Mouse (Mus musculus): ENCODE results near the gene Gdpd5.
A peak's percentile ranks its signal among the peaks of the same experiment; 100 is the strongest.

Gene Gdpd5

DNA sequence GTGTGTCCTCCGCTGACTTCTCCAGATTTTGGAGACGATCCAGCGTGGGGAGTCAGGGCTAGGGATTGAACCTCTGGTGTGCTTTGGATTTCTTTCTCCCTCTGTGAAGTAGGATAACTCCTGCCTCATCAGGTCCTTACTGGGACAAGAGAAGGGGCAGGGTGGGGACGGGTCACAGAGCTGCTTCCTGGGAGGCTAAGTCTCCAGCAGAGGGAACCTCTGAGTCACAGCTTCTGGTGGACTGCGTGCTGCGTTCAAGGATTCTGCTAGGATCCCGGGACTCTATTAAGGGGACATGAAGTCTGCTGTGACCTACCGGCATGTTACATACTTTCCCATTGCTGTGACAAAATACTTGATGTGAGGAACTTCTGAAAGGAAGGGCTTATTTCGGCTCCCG lies 57.7 kb downstream of the Gdpd5 start:
- DNase-seq (ENCODE audit: inconsistent age in 2 of 2, low spot score in 1 of 2) = no peak

DNA sequence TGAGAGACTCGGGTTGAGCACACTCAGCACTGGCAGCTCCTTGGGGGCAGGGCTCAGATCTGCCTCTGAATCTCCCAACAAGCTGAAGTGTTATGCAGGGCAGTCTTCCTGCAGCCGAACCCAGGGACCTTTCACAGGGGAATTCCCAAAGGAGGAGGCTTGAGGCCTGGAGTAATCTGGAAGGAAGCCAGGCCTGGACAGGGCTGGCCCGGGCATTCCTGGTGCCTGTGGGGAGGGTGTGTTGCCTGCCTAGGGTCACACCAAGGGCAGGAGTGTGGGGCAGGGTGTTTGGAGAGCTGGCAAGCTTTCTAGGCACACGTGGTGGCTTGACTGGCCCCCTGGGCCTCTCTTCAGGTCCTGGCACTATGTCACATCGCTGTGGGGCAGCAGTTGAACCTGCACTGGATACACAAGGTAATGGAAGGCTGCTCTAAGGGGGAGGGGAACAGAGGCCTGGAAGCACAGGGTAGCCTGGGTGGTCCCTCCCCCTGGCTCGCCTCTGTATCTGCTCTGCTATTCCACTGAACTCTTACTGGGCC lies 60.4 kb downstream of the Gdpd5 start:
- peak; percentile 57 to 80 for DNase-seq (ENCODE audit: inconsistent age in 2 of 2, low spot score in 1 of 2)

DNA sequence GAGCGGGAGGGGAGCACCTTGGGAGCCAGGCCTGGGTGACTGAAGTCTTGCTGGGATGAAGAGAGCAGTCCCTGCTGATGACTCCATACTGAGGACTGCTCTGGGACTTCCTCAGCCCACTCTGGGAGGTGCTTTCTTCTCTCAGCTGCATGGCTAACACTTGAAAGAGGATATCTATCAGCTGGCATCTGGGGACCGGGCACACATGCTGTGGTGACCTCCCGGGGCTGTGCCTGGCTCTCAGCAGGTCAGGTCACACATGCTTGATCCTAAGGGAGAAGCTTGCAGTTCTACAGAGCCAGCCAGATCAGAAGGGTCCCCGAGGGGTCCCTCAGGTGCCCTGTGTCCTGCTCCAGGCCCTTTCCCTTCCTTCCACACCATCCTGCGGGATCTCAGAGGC lies 62.0 kb downstream of the Gdpd5 start:
- no peak for DNase-seq (ENCODE audit: inconsistent age in 2 of 2, low spot score in 1 of 2)

DNA sequence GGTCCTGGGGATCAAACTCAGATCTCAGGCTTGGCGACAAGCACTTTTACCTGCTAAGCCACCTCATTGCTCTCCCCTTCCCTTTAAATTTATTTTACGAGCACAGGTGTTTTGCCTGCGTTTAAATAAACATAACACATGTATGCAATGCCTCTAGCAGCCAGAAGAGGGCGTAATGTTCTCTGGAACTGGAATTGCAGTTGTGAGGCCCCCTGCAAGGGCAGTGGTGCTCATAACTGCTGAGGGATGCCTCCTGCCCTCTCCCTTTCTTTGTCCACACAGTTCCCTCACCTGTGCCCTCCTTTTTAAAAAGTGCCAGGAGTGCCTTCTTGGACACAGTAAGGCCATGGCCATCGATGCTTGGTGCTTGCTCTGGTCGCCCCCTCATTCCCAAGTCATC lies 62.8 kb downstream of the Gdpd5 start:
- DNase-seq (ENCODE audit: inconsistent age in 2 of 2, low spot score in 1 of 2) = no peak

DNA sequence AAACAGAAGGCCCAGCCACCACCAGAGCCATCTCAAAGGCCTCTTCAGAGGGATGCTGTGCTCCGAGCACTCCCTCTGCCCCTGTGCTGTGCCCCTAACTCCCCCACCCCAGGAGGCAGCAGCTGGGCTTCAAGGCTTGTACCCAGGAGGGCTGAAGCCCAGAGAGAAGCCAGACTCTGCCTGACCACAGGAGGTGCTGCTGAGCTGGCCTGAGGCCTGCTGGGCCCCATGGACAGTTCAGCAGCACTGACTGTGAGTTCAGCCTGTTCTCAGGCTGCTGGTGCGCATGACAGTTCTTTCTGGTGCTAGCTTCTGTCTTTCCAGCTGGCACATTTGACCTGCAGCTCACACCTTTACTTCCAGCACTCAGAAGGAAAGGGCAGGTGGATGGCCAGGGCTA lies 64.6 kb downstream of the Gdpd5 start:
- DNase-seq (ENCODE audit: inconsistent age in 2 of 2, low spot score in 1 of 2) = no peak

DNA sequence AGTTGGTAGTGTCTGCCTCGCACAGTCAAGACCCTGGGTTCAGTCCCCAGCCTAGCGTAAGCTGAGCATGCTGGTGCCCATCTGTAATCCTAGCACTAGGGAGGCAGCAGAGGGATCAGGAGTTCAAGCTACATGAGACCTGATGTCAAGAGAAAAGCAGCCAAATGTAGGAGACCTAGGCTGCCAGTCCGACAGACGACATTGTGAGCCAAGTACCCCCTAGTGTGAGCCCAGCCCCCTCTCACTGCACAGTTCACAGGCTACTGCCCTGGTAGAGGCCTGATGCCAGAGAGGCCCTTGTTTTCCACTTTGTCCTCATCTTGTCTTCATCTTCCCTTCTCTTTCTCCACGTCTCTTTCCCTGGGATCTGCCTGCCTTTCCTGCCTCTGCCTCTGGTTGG lies 66.1 kb downstream of the Gdpd5 start:
- no peak for DNase-seq (ENCODE audit: inconsistent age in 2 of 2, low spot score in 1 of 2)

DNA sequence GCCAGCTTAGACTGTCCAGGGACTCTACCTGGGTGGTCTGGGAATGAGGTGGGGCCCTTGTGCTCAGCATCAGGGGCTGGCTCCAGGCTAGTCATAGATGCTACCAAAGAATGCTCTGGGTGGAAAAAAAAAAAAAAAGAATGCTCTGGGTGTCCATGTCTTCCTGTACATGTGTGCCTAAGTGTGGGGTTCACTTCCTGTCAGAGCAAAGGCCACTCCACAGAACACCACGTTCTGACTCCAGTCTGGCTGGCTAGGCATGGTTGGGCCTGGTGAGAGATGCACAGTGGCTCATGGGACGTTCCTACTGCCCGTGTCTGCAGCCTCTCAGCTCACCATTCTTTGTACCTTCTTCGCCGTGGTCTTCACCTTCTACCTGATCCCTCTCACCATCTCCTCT lies 67.4 kb downstream of the Gdpd5 start:
- no peak for DNase-seq (ENCODE audit: inconsistent age in 2 of 2, low spot score in 1 of 2)

DNA sequence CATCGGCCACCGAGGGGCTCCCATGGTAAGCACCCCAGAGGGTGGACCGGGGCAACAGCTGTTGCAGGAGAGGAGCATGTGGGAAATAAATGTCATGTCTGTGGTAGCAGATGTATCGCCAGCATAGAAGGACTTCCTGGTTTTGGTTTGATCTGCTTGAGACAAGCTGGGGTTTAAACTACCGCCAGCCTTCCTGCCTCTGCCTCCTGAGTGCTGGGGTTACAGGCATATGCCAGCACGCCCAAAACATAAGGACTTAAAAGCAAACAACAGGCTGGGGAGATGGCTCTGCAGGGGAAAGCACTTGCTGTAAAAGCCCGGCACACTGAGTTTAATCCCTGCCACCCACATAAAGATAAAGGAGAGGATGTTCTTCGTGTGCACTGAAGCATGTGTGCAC lies 67.8 kb downstream of the Gdpd5 start:
- DNase-seq (ENCODE audit: inconsistent age in 2 of 2, low spot score in 1 of 2) = no peak

DNA sequence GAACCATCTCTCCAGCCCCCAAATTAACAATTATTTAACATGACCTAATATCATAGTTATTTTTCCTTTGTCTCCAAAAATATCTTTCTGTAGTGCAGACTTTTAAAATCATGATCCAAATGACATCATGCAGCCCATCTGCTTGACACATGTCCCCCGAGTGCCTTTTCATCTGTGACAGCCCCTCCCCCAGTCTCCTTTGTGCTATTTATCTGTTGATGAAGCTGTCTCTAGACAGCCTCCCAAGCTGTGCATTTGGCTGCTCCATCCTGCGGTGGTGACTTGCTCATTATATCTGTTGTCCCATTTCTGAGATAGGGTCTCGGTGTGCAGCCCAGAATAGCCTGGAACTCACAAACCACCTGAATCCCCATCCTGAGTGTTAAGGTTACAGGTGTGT lies 68.5 kb downstream of the Gdpd5 start:
- no peak for DNase-seq (ENCODE audit: inconsistent age in 2 of 2, low spot score in 1 of 2)

DNA sequence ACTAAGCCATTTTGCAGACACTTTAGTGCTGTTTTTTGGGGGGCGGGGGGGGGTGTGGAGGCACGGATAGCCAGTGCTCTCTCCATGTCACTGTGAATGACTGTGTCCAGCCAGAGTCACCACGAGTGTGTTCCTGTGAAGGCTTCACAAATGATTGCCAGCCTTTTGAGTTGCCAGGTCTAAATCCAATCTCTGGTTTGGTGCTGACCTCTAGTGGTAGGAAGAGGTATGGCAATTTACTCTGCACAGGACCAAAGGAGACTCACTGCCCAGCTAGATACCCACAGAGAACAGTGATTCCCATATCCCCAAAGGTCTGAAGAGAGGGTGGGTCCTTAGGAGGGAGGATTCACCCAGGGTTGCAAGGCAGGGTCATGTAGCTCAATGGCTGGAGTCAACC lies 69.5 kb downstream of the Gdpd5 start:
- peak; percentile 67 to 92 for DNase-seq (ENCODE audit: inconsistent age in 2 of 2, low spot score in 1 of 2)

DNA sequence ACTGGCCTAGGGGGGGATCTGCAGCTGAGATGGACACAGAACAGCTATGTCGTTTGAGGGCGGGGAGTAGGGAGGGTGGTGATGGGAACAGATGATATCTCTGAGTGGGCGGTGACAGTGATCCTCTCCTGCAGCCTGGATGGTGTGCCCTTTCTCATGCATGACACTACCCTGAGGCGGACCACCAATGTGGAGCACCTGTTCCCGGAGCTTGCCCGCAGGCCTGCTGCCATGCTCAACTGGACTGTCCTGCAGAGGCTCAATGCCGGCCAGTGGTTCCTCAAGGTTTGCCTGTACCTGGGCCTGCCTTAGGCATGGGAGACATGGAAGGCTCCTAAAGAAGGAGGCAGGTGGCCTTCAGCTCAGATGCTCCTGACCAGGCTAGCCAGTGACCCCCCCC lies 71.6 kb downstream of the Gdpd5 start:
- peak in 1 of 2 experiments; percentile 37 for DNase-seq (ENCODE audit: inconsistent age in 2 of 2, low spot score in 1 of 2)

DNA sequence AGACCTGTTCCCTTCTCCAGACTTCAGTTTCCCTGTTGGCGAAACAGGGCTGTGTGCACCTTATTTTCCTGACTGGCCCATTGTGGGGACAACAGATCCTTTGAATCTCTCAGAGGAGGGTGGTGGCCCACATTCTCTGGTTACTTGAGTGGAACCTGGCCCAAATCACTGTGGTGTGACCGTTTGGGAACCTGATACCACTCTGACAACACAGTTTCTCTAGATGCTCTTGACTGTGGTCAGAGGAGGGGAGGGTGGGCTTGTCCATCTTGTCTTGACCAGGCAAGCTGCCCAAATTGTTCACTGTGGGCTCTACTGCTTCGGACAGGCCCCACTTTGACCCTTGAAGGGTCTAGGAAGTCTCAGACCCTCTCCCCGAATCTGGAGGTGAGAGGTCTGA lies 72.8 kb downstream of the Gdpd5 start:
- no peak for DNase-seq (ENCODE audit: inconsistent age in 2 of 2, low spot score in 1 of 2)

DNA sequence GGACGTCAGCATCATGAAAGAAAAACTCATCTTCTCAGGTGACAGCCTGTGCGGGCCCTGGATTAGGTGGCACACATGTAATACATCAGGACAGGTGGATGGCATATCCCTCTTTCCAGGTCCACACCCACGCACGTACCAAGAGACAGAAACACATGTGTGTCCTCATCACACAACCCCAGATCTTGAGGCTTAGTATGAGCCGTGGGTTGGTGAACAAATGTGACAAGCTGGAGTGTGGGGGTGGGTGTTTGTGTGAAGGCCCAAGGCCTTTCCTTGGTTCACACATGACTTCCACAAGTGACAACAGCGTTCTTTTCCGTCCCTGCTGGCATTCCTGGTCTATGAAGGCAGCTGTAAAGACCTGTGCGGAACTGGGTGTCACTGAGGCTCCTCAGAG lies 77.6 kb downstream of the Gdpd5 start:
- DNase-seq (ENCODE audit: inconsistent age in 2 of 2, low spot score in 1 of 2) = no peak

DNA sequence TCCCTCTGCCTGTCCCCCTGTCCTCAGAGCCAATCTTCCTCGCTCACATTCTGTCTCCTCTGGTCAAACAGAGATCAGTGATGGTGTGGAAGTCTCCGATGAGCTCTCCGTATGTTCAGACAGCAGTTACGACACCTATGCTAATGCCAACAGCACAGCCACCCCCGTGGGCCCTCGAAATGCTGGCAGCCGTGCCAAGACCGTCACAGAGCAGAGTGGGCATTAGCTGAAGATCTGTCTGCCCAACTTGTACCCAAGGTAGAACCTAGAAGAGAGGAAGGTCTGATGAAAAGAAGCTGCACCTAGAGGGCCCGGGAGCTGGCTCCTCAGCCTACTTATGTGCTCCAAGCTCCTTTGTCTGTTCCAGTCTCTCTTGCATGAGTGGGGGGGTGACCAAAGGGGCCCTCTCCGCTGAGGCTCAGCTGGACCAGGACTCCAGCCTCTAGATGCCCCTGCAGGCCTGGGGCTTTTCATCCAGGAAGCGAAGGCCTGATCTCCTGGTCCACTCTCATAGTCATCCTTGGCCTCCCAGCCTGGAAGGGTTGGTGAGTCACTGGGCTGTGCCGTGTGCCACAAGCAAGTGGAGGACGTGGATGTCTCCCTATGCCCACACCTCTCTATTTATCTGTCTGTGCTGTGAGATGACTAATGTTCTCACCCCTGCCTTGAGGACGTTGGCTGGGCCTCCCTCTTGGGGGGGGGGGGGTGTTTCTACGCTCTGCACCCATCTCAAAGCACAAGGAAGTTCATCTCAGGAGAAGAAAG lies 78.9 kb downstream of the Gdpd5 start:
- peak; percentile 40 to 62 for DNase-seq (ENCODE audit: inconsistent age in 2 of 2, low spot score in 1 of 2)

DNA sequence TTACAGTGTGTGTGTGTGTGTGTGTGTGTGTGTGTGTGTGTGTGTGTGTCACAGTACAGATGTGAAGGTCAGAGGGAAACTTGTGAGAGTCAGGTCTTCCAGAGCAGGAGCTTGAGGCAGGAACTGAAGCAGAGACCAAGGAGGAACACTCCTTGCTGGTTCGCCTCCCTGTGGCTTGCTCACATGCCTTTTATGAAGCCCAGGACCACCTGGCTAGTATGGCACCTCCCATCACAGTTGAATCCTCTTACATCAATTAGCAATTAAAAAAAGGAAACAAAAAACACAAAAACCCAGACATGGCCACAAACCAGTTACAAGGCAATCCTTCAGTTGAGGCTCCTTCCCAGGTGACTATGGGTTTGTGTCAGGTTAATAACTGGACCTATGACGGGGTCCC lies 81.9 kb downstream of the Gdpd5 start:
- no peak for DNase-seq (ENCODE audit: inconsistent age in 2 of 2, low spot score in 1 of 2)

DNA sequence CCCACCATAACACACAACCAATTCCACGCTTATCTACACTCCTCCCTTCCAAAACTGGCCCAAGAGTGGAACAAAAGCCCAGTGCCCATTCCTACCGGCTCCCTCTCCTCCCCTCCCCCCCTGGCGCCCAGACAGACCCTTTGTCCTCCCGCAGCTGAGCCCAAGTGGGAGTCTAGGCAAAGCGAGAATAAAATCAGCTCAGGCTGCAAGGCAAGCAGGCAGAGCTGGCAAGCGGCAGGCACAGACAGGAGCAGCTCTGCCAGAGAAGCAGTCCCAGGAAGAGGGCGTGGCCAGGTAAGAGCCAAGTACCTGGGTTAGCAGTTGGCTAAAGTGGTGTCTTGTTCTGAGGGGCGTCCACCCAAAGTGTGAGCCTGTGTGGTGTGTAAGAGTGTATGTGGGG lies 84.6 kb downstream of the Gdpd5 start, which contains the start of gene Klhl35:
Gene Klhl35, plus strand, starts transcription at position 194 of the 400 bp plus-strand sequence.
- DNase-seq (ENCODE audit: inconsistent age in 2 of 2, low spot score in 1 of 2) = no peak

DNA sequence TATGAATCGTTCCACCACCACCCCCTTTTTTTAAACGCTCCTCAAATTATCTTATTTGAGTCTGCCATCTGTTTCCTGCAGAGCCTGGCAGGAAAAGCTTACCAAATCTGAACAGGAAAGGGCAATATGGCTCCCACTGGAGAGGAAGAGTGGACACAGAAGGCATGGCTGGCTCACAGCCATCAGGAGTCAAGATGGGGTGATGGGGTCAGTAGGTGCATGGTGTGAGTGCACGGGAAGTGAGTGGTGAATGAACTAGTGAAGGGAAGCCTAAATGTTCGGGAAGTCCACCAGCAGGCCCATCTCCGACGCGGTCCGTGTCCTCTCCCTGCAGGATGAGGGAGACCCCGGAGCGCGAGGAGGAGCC lies 86.7 kb downstream of the Gdpd5 start:
- DNase-seq (ENCODE audit: inconsistent age in 2 of 2, low spot score in 1 of 2) = peak; percentile 55 to 74

DNA sequence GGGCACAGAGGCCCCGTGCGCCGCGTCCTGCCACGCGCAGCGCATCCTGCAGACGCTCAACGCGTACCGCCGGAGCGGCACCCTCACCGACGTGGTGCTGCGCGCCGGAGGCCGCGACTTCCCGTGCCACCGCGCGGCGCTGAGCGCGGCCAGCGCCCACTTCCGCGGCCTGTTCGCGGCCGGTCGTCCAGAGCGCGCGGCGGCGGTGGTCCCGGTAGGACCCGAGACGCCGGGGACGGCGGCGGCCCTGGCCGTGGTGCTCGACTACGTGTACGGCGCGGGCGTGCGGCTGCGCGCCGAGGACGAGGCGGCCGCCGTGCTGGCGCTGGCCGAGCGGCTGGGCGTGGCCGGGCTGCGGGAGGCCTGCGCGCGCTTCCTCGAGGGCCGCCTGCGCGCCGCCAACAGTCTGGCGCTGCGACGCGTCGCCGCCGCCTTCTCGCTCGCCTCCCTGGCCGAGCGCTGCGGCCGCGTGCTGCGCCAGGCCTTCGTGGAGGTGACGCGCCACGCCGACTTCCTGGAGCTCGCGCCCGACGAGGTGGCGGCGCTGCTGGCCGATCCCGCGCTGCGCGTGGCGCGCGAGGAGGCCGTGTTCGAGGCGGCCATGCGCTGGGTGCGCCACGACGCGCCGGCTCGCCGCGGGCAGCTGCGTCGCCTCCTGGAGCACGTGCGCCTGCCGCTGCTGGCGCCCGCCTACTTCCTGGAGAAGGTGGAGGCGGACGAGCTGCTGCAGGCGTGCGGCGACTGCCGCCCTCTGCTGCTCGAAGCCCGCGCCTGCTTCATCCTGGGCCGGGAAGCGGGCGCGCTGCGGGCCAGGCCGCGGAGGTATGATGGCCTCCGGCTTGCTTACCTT lies 87.3 kb downstream of the Gdpd5 start:
- DNase-seq (ENCODE audit: inconsistent age in 2 of 2, low spot score in 1 of 2) = peak; percentile 71 to 79

DNA sequence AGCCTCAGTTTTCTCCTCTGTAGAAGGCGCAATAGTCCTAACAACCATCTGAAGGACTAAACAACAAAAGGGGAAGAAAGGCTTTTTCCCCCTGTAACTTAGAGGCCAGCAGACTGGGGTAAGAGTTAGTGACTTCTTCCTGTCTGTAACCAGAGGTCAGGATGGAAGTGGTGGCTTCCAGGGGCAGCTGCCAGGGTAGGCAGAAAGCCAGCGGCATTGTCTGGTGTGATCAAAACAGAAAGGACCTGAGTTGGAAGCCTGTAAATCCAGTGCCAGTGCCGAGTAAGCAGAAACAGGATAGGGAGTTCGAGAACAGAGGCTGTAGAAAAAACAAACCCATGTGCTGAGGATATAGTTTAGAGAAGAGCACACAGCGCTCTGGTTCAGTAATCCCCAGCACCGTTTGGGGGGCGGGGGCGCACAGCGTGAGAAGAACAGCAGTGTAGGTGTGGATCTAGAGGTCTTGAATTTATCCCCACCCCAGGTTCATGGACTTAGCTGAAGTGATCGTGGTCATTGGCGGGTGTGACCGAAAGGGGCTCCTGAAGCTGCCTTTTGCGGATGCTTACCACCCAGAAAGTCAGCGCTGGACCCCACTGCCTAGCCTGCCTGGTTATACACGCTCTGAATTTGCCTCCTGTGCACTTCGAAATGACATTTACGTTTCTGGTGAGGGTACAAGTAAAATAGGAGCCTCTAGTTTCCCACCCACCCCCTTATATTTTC lies 88.6 kb downstream of the Gdpd5 start:
- DNase-seq (ENCODE audit: inconsistent age in 2 of 2, low spot score in 1 of 2) = no peak

DNA sequence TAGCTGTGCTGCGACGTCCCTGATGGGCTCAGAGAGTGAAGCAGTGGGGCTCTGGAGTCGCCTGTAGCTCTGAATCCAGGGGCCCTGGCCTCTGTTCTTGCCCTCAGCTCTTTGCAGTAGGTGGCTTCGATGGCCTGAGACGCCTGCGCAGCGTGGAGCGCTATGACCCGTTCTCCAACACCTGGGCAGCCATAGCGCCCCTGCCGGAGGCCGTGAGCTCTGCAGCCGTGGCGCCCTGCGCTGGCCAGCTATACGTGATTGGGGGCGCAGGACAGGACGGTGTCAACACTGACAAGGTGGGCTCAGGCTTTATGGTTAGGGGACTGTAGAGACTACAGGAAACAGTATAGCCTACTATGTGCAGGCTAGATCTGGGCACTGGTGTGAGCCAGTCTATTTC lies 90.4 kb downstream of the Gdpd5 start:
- DNase-seq (ENCODE audit: inconsistent age in 2 of 2, low spot score in 1 of 2) = no peak

DNA sequence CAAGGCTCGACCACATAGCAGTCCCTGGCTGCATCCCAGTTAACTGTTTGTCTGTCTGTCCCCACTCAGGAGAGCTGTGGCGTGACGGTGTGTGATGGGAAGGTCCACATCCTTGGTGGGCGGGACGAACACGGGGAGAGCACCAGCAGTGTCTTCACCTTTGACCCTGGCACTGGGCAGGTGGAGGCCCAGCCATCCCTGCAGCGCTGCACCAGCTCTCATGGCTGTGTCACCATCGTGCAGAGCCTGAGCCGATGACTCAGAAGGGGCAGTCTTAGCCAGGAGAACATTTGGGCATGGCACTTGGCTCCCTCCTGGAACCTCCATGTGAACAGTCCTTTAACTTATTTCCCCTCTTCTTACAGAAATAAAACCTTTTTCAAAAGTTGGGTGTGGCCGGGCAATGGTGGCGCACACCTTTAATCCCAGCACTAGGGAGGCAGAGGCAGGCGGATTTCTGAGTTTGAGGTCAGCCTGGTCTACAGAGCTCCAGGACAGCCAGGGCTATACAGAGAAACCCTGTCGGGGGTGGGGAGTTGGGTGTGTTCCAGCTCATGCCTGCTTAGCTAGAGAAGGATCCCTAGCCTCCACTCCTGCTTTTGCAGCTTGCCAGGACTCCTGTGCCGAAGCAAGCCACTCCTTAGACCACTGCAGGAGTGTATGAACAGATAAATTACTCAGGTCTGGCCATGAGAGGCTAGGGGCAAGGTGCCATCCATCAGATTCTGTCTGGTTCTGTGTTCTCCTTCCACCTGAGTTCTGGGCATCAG lies 92.6 kb downstream of the Gdpd5 start:
- DNase-seq (ENCODE audit: inconsistent age in 2 of 2, low spot score in 1 of 2) = peak; percentile 73 to 81

All from adrenal gland, adult (tissue).